Mouse (Mus musculus) MEL (cell line): ENCODE measurements around the gene Tas2r144. TPM values are rescaled to one million over a fixed set of nuclear protein-coding genes. Genes with fewer than 3 reads are reported as not detected.

Source experiments
- DNase-seq: peaks from one replicate; pipeline ENCODE4 v3.0.0; 2011; ENCODE audit warnings: low read depth, low spot score
- H3K27ac ChIP-seq: 2 replicates; pipeline ENCODE4 v1.5.1; 2012; ENCODE audit warnings: low read depth, mild to moderate bottlenecking, control low read depth, low read length, moderate library complexity; ENCODE audit not compliant: control insufficient read depth
- H3K27me3 ChIP-seq, 2 experiments: fragments of 150-350 bp in 1 of 2; sonication (generic) in 1 of 2; 2 replicates each; pipeline ENCODE4 v1.6.1; 2012; ENCODE audit warnings: low read length in 2 of 2, mild to moderate bottlenecking in 2 of 2, improper control_type of control experiment in 1 of 2, moderate library complexity in 1 of 2; ENCODE audit not compliant: insufficient read depth in 2 of 2, control insufficient read depth in 1 of 2
- H3K36me3 ChIP-seq, 2 experiments: 2 replicates each; pipeline ENCODE4 v1.6.1; 2012 to 2014; ENCODE audit warnings: low read length in 2 of 2, improper control_type of control experiment in 1 of 2, inconsistent platforms in 1 of 2, mild to moderate bottlenecking in 1 of 2; ENCODE audit not compliant: insufficient read depth in 2 of 2, control insufficient read depth in 1 of 2
- H3K4me1 ChIP-seq, 2 experiments: fragments of 150-350 bp in 1 of 2; sonication (generic) in 1 of 2; 2 replicates each; pipeline ENCODE4 v1.6.1; 2012; ENCODE audit warnings: low read length in 2 of 2, improper control_type of control experiment in 1 of 2, mild to moderate bottlenecking in 1 of 2; ENCODE audit not compliant: insufficient read depth in 2 of 2, control insufficient read depth in 1 of 2
- H3K4me3 ChIP-seq, 2 experiments: fragments of 150-350 bp in 1 of 2; sonication (generic) in 1 of 2; 2 replicates each; pipeline ENCODE4 v1.5.1; 2012; ENCODE audit warnings: low read depth in 2 of 2, low read length in 2 of 2, mild to moderate bottlenecking in 2 of 2, moderate library complexity in 2 of 2, control low read depth in 1 of 2, improper control_type of control experiment in 1 of 2; ENCODE audit not compliant: control insufficient read depth in 1 of 2, insufficient read depth in 1 of 2
- H3K79me2 ChIP-seq: 2 replicates; pipeline ENCODE4 v1.6.1; 2012; ENCODE audit warnings: mild to moderate bottlenecking, low read length, moderate library complexity; ENCODE audit not compliant: control insufficient read depth, poor library complexity, insufficient read depth
- H3K9ac ChIP-seq: 2 replicates; pipeline ENCODE4 v1.6.1; 2012; ENCODE audit warnings: low read depth, mild to moderate bottlenecking, control low read depth, low read length, moderate library complexity; ENCODE audit not compliant: control insufficient read depth, poor library complexity, severe bottlenecking
- H3K9me3 ChIP-seq: fragments of 150-350 bp; sonication (generic); replicated peaks from 2 replicates; pipeline ENCODE4 v1.6.1; 2012; ENCODE audit warnings: mild to moderate bottlenecking, low read length, improper control_type of control experiment, moderate library complexity; ENCODE audit not compliant: insufficient read depth
- ETS1 ChIP-seq: IDR thresholded peaks from 2 replicates; pipeline ENCODE4 v1.6.1; 2012; ENCODE audit warnings: low read depth, mild to moderate bottlenecking, inconsistent platforms, low read length, improper control_type of control experiment, moderate library complexity
- GABPA ChIP-seq: IDR thresholded peaks from 2 replicates; pipeline ENCODE4 v1.6.1; 2012; ENCODE audit warnings: low read depth, mild to moderate bottlenecking, inconsistent platforms, low read length, improper control_type of control experiment, moderate library complexity
- HCFC1 ChIP-seq: IDR thresholded peaks from 2 replicates; pipeline ENCODE4 v1.6.1; 2012; ENCODE audit warnings: low read depth, mild to moderate bottlenecking, inconsistent platforms, low read length, improper control_type of control experiment, moderate library complexity
- KAT2A ChIP-seq: conservative IDR thresholded peaks from 2 replicates; pipeline ENCODE4 v1.6.1; 2012; ENCODE audit warnings: low read depth, low read length, improper control_type of control experiment, inconsistent platforms
- MAFK ChIP-seq: IDR thresholded peaks from 2 replicates; pipeline ENCODE4 v1.6.1; 2011; ENCODE audit warnings: low read depth, mild to moderate bottlenecking, low read length, improper control_type of control experiment, borderline replicate concordance
- MAZ ChIP-seq: IDR thresholded peaks from 2 replicates; pipeline ENCODE4 v1.6.1; 2012; ENCODE audit warnings: low read depth, mild to moderate bottlenecking, inconsistent platforms, low read length, improper control_type of control experiment
- MEF2A ChIP-seq: IDR thresholded peaks from 2 replicates; pipeline ENCODE4 v1.6.1; 2014; ENCODE audit warnings: low read depth, mild to moderate bottlenecking, inconsistent platforms, low read length, improper control_type of control experiment; ENCODE audit not compliant: poor library complexity, insufficient replicate concordance, severe bottlenecking; ENCODE audit errors: extremely low read depth
- MXI1 ChIP-seq: IDR thresholded peaks from 2 replicates; pipeline ENCODE4 v1.6.1; 2011; ENCODE audit warnings: mild to moderate bottlenecking, low read depth, low read length, improper control_type of control experiment
- MYB ChIP-seq: IDR thresholded peaks from 2 replicates; pipeline ENCODE4 v1.6.1; 2011; ENCODE audit warnings: mild to moderate bottlenecking, low read depth, low read length, improper control_type of control experiment
- NELFE ChIP-seq: IDR thresholded peaks from 2 replicates; pipeline ENCODE4 v1.6.1; 2011; ENCODE audit warnings: low read depth, low read length, improper control_type of control experiment
- NRF1 ChIP-seq: IDR thresholded peaks from 2 replicates; pipeline ENCODE4 v1.6.1; 2014; ENCODE audit warnings: low read depth, mild to moderate bottlenecking, inconsistent platforms, low read length, improper control_type of control experiment, moderate library complexity; ENCODE audit not compliant: poor library complexity, insufficient read depth, severe bottlenecking
- POLR2A ChIP-seq, 2 experiments: IDR thresholded peaks; 2 replicates each; pipeline ENCODE4 v1.6.1; 2011 to 2012; ENCODE audit warnings: low read length in 2 of 2, mild to moderate bottlenecking in 2 of 2, control low read depth in 1 of 2, improper control_type of control experiment in 1 of 2, low read depth in 1 of 2, moderate library complexity in 1 of 2; ENCODE audit not compliant: control insufficient read depth in 1 of 2, insufficient read depth in 1 of 2, poor library complexity in 1 of 2
- POLR2AphosphoS2 ChIP-seq: IDR thresholded peaks from 2 replicates; pipeline ENCODE4 v1.6.1; 2011; ENCODE audit warnings: low read length, improper control_type of control experiment
- RAD21 ChIP-seq: IDR thresholded peaks from 2 replicates; pipeline ENCODE4 v1.6.1; 2011; ENCODE audit warnings: mild to moderate bottlenecking, low read depth, low read length, improper control_type of control experiment
- SMC3 ChIP-seq: IDR thresholded peaks from 2 replicates; pipeline ENCODE4 v1.6.1; 2011; ENCODE audit warnings: low read depth, low read length, improper control_type of control experiment
- TAL1 ChIP-seq: IDR thresholded peaks from 2 replicates; pipeline ENCODE4 v1.6.1; 2012; ENCODE audit warnings: mild to moderate bottlenecking, inconsistent platforms, low read length, moderate library complexity, mixed read lengths
- TBP ChIP-seq: IDR thresholded peaks from 2 replicates; pipeline ENCODE4 v1.8.0; 2011; ENCODE audit warnings: low read depth, low read length, improper control_type of control experiment
- TCF12 ChIP-seq: IDR thresholded peaks from 2 replicates; pipeline ENCODE4 v1.6.1; 2014; ENCODE audit warnings: low read depth, mild to moderate bottlenecking, inconsistent platforms, low read length, improper control_type of control experiment, moderate library complexity
- ZMIZ1 ChIP-seq: IDR thresholded peaks from 2 replicates; pipeline ENCODE4 v1.6.1; 2012; ENCODE audit warnings: low read depth, mild to moderate bottlenecking, inconsistent platforms, low read length, improper control_type of control experiment, moderate library complexity
- ZNF384 ChIP-seq: IDR thresholded peaks from 2 replicates; pipeline ENCODE4 v1.6.1; 2012; ENCODE audit warnings: low read depth, mild to moderate bottlenecking, inconsistent platforms, low read length, improper control_type of control experiment
- polyA plus RNA-seq, 2 experiments: library from polyadenylated mRNA; stranded (reverse) in 1 of 2; unstranded in 1 of 2; fragments of >175 nt in 1 of 2; fragments of >200 nt in 1 of 2; gene quantifications; 2 replicates each; pipeline versions ENCODE4 v1.2.1 to v1.2.4; 2012; ENCODE audit warnings: low replicate concordance in 2 of 2, low read depth in 1 of 2; ENCODE audit not compliant: insufficient read length in 2 of 2, insufficient read depth in 1 of 2, missing spikeins in 1 of 2
- total RNA-seq: library from RNA; depleted of rRNA; stranded (reverse); fragments of 300-350 nt; gene quantifications from 2 replicates; pipeline ENCODE4 v1.2.3, GENCODE M21; 2012

The Tas2r144 gene
- total and polyA plus RNA-seq, 3 experiments, result not detected

DNA sequence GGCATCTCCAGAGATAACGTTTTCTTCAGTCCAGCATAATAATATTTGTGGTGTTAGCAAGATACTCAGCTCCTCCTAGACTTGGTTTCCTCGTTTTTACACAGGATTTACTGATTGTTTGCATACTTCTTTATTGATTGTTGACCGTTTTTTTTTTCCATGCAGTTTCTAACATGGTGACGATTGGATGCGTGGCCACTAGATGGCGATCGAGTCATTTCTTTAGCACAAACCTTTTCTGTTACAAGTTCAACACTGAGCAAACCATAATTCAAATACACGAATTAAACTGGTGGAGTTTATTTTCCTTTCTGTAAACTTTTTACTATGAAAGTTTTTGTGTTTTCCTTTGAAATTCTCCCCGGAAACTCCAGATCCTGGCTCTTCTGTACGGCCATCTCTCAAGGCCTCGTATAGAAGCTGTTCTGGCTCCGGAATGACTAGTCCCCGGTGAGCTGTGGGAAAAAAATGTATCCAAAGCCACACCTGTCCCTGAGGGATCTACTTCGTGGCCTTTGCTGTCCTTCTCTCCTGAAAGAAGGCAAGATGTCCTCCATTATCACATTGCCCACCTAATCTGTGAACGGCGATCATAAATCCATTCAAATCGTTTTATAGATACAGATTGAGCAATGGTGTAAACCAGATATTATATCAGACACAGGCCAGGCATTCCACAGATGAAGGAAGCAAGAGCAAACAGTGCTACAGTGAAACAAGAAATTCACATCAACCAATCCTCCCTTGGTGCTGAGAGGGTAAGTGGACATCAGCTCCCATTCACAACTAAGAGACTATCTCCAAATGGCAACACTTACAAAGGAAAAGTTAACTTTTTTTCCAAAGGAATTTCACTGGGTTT, 12.3 kb downstream of the Tas2r144 start (continued):
- no peak for TF ChIP-seq ETS1
- TF ChIP-seq KAT2A, result no peak
- no peak for TF ChIP-seq POLR2A (IDR thresholded peaks at IDR 0.05; ENCODE audit: control insufficient read depth in 1 of 2, insufficient read depth in 1 of 2, low read depth in 1 of 2, low read length in 2 of 2, poor library complexity in 1 of 2)
- no peak for TF ChIP-seq TCF12
- TF ChIP-seq, all 39 proteins: peak for 9

DNA sequence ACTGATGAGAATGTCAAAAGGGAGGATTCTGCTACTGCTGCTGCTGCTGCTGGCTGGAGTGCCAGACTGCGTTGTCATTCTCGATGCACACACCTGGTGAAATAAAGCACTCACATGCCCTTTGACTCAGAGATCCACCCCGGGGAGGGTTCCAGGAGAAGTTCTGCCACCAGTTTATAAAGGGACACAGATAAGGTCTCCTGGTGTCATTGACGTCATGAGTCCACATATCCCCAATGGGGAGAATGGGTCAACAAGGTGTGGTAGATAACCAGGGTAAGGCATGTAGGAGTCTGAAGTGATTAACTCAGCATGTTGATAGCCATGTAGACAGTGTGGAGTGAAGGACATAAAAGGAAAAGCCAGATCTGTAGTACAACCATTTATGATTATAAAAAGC, 14.5 kb downstream of the Tas2r144 start:
- Histone ChIP-seq H3K79me2 (no peaks in the 10 kb centered on the region), H3K4me1 (no peaks in the 10 kb centered on the region), H3K4me3 (no peak overlapping the region), H3K9ac (no peak overlapping the region), H3K27ac (no peak overlapping the region), H3K9me3 (no peaks in the 10 kb centered on the region), H3K36me3 (no peaks in the 10 kb centered on the region), H3K27me3 (peaks cover 0 to 2% of the 10 kb centered on the region in 2 experiments; a peak in 2 of 4 replicates)
- DNase-seq, result no peak
- no peak for TF ChIP-seq MAFK
- TF ChIP-seq TAL1, result no peak
- no peak for TF ChIP-seq SMC3
- no peak for TF ChIP-seq TBP

DNA sequence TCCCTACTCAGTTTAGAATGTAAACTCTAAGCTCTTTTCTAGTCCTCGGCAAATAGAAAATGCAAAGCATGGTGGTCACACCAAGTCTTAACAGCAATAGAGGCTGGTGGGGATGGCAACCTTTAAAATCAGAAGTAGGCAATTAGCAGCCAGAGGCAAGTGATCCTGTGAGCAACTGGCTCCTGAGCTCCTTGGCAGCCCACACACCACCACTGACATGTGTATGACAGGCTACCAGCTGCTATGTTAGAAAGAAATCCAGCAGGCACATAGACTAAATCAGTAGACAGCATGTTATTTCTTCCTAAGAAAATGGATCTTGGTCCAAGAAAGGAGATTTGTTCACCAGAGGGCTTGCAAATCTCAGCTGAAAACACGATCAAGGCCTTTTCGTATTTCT, 16.1 kb downstream of the Tas2r144 start:
- H3K36me3 ChIP-seq, result no peaks in the 10 kb centered on the region
- H3K27me3 ChIP-seq, result peaks cover 3% of the 10 kb centered on the region in 2 experiments; a peak in 3 of 4 replicates
- TF ChIP-seq ETS1, result no peak
- TF ChIP-seq MXI1, result no peak
- TF ChIP-seq NELFE, result no peak
- TF ChIP-seq POLR2AphosphoS2, result no peak
- no peak for TF ChIP-seq RAD21
- no peak for TF ChIP-seq MAFK
- TF ChIP-seq POLR2A (IDR thresholded peaks at IDR 0.05; ENCODE audit: control insufficient read depth in 1 of 2, insufficient read depth in 1 of 2, low read depth in 1 of 2, low read length in 2 of 2, poor library complexity in 1 of 2), result no peak
- no peak for TF ChIP-seq ZMIZ1
- TF ChIP-seq MEF2A, result no peak
- TF ChIP-seq MYB, result no peak
- no peak for TF ChIP-seq ZNF384
- TF ChIP-seq HCFC1, result no peak
- TF ChIP-seq MAZ, result no peak
- no peak for TF ChIP-seq GABPA
- TF ChIP-seq NRF1, result no peak
- no peak overlapping the region for H3K4me3 ChIP-seq
- no peak for DNase-seq
- H3K9me3 ChIP-seq, result no peaks in the 10 kb centered on the region
- no peak overlapping the region for H3K27ac ChIP-seq
- H3K79me2 ChIP-seq, result no peaks in the 10 kb centered on the region
- H3K4me1 ChIP-seq, result no peaks in the 10 kb centered on the region
- no peak overlapping the region for H3K9ac ChIP-seq
